Mouse (Mus musculus) kidney, postnatal 10 days (tissue): ENCODE data around the gene Stk24.

Experiments
- DNase-seq: peaks from one replicate; pipeline ENCODE4 v3.0.0; 2021; ENCODE audit warnings: mixed read lengths

Stk24 gene

DNA sequence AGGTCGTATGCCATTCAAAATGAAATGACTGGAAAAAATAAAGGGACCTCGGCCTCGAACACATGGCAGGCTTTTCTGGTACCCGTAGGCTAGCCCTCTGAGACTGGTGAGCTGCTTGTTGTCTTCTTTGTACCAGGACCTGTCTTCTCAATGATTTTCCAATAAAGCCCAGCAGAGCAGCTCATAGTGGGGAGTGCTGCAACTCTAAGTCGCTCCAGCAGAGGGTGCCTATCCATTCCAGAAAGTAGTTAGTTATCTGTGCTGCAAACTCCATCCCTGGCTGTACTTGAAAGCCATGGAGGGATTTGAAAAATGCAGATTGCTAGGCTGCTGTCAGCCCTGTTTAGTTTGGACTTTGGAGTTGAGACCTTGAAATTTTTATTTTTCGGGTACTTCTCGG, 120.0 kb downstream of the Stk24 start:
- peak; percentile 76 for DNase-seq

DNA sequence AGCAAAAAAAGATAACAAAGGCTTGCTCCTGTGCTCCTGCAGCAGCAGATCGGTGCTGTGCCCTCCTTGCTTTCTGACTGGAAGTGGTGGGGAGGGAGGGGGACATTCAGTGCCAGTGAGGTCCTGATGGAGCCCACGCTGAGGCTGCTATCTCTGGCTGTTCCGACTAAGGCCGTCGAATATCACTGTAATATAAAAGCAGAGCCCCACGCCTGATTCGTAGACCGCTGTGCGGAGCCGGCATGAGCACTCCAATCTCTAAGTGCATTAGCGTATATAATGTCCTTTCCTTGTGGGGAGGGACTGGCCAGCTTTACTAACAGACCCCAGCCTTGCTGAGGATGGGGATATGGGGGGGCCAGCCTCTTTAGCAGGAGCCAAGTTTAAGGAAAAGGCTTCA, 120.5 kb downstream of the Stk24 start:
- DNase-seq = no peak

DNA sequence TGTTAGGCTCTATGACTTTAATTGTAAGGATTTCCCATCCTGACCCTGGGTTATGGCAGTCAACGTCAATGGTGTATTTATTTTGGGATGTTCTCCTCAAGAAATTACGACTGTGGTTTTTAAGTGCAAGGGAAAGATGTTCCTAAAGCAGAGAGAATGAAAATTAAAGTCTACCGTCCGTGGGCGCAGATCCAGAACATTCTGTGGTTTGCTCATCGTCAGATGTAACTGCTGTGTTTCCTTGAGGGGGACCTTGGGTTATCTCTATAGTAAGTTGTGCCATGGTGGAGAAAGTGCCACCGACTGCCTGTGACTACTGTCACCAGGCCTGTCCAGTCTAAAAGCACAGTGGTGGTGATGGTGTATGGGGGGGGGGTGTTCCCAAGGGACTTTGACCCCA, 122.9 kb downstream of the Stk24 start:
- no peak for DNase-seq

DNA sequence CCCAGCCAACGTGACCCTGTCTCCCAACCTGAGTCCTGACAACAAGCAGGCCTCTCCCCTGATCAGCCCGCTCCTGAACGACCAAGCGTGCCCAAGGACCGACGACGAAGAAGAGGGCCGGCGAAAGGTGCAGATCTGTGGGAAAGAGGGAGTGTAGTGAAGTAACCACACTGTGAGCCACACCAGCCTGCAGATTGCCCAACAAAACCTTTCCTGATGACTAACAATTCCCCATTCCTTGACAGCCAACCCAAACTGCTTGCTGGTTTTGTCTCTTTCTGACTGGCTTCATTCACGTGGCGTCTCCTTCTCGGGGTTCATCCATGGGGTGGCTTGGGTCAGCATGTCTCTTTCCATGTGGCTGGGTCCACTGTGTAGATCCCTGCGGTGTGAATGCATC, 124.3 kb downstream of the Stk24 start:
- DNase-seq = no peak

DNA sequence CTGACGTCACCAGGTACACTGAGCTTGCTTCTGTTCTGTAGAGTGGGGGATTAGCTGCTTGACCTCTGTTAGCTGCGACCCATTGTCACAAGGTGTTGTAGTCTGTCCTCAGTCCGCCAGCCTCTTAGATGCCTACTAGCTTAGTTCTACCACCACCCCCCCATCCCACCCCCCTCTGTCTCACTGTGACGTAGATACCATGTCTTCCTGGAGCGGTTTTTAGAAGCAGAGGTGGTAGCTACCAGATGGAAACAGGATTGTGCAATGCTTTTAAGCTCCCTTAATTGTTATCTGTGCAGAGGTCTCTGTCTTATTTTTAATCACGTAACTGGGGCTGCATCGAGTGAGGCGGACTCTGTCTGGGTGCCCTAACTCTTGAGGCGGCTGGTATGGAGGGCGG, 124.9 kb downstream of the Stk24 start:
- no peak for DNase-seq

DNA sequence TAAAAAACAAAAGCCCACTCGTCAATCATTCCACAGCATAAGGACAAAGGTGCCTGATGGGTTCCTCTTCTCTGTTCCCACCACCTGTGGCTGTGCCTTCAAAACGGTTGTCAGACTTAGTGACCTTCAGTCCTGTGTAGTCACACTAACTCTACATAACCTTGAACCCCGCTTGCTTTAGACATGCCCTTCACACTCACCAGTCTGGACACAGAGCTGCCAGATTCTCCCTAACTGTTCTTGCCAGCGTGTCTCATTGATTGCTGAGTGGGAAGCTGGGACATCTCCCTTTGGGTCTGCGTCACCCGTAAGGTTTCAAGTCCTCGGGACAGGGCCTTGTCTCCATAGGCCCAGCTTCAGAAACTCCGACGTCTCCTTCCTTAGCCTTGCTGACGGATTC, 127.3 kb downstream of the Stk24 start:
- DNase-seq = no peak

DNA sequence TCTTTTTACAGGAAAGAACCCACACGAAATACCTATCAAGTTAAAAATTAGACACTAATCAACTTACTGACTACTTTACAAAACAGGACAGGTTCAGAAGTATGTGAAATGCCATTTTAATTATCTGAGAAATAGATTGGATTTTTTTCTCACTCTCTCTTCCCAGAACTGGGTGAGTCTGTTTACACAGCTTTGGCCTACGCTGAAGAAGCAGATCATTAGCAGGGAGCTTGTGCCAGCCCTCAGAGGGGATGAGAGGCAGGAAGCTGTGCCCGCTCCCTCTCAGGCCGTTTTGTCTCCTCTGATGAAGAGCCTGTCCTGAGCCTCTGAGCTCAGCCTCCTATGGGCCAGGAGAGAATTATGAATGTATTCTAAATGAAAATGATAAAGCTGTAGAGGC, 128.1 kb downstream of the Stk24 start:
- no peak for DNase-seq

DNA sequence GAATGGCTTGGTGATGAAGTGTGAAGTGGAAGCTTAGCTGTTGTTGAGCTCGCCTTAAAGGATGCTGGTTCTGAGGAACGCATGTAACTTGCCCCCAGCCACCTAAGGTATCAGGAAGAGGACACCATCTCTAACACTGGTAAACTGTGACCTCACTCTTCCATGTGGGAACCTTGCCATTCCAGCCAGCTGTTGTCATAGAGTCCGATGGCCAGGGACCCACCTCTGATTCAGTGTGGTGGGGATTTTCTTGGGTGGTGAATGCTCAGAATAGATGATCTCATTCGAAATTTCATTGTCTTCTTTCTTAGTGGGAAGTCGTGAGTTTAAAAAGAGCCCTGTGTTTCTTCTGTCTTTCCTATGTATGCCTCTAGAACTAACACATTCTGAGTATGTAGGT, 128.7 kb downstream of the Stk24 start:
- DNase-seq = no peak

DNA sequence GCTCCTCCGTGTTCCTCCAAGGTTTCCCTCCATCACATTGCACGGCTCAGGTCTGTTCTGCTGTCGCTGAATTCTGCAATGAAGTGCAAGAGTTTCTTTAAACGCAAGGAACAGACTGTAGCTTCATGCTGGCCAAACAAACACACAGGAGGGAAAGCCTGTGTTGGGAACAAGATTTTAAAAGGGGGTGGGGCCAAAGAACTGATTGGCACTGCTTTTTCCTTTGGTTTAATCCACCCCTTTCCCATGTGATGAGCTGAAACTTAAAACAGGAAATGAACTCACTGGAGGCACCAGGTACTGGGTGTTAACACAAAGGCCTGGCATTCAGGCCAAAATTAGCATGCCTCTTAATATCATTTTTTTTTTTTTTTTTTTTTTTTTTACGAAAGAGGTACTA, 131.5 kb downstream of the Stk24 start:
- DNase-seq = no peak

DNA sequence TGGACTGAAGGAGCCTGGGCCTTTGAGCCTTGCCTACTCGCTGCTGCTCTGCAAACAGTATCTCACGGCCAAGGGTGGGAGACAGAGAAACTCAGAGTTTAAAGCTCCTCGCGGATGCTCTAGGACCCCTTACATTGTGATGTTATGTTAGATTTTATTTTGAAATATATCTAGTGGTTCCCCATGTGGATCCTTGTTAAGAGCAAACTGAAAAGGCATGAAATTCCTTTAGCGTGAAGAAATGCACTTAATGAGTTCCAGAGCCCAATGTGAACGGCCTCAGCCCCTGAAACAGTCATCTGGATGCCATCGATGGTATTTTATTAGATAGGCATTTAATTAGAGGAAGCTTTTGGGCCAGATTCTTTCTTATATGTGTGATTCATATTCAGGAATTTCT, 132.5 kb downstream of the Stk24 start:
- no peak for DNase-seq

DNA sequence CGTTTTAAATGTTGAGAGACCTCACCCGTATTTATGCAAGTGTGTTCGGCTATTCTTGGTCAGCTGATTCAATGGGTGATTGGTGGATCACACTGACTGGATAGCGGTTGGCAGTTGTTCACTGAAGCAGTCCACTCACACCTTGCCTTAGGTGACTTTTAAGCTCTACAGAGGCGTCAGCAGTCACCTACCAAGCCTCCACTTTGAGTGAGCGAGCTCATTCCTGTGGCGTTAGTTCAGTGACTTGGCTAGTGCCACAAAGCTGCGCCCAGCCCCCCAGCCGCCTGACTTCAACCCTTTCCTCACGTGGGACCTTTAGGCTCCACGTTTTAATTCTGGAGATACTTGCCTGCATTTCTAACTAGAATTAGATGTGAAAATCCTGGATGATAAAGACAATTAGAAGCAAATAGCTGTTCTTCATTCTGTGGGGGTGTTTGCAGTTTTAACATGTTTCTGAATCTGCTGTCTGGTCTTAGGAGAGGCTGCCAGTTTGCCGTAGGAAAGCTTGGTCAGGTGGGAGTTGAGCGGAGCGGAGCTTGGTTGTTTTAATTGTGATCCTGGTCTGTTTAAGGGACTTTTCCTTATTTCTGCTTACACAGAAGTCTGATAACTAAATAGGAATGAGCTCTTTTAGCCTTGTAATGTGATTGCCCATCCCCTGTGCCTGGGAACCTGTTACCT, 133.6 kb downstream of the Stk24 start:
- DNase-seq = no peak

DNA sequence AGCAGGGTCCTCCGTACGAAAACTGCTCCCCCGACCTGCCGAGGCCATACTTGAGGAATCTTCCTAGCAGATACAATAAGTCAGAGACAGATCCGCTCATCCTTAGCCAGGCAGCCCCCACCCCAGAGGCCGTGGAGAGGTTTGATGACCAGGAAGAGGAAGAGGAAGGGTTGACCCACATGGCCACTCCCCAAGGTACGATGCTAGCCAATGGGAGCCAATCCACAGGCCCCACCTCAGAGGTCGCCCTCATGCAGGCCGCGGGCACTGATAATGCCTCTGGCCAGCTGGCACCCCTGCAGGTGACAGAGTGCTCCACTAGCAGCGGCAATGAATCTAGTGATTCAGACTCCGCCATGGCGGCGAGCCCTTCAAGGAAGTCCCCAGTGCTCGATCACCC, 135.7 kb downstream of the Stk24 start:
- no peak for DNase-seq

DNA sequence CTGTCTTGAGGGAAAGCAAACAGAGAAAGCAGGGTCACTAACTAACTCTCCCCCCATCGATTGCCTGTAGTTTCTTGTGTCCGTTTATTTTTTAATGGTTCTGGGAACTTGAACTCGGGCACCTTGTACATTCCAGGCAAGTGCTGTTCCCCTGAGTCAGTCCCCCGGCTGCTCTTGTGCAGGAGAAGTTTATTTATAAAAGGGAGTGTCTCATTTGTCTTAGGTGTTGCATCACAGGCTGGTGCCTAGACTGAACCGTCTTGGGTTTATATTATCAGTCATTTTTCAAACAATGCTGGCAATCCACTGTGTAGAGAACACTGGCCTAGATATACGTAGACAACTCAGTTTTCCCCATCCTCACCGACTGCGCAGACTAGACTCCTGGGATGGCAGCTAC, 140.4 kb downstream of the Stk24 start:
- DNase-seq = no peak

DNA sequence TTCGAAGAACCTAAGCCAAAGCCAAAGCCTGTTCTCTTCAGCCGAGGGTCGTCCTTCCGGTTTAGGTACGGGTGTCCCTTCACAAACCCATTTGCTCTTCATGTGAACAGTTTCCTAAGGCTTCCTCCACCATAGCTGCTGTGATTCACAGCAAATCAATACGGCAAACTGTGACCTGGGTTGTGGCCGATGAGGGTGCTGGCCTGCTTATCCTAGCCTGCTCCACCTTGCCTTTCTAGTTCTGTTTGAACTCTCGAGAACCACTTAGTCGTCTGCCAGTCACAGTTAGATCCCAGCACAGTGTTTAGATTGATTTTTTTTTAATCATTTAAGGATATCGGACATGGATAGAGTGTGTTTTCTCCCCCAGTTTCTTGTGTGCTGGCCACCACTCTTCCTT, 141.1 kb downstream of the Stk24 start:
- DNase-seq = no peak

DNA sequence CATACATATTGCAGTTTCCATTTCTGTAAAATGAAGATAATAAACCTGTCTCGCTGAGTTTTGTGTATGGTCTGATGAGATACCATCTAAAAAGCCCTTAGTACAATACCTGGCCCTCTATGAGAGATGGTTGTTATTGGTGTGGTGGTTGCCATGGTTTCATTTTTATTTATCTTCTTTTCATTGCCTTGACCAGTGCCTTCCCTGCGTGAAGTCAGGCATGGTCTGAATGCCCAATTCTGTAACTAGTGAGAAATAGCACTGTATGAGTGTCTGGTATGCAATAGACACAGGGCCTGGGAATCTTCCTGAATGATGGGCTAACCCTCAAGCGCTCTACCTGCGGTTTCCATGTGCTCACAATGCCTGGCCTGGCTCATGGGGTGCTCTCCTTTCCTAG, 143.1 kb downstream of the Stk24 start:
- no peak for DNase-seq
